In the genomic region with DNA sequence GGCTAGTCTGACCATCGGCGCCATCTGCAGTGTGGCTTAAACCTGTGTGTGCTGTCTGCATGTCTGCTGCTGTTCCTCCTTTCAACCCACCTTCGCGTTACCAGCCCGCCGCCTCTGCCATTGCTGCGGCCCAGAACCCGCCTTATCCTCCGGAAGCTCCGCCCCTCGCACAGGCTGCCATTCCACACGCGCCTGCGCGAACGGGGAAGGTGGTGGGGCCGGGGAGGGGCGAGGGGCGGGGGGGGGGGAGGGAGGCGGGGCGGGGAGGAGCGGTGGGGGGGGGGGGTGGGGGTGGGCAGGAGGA, we compare ENCODE assay signal across 8 mouse cellular contexts. TPM values are rescaled to one million over a fixed set of nuclear protein-coding genes. Genes with fewer than 3 reads are reported as not detected.
DNase-seq lines count a peak whose midpoint lies in the region; ATAC-seq lines count a peak whose summit lies in the region.

Gene Lage3, minus strand, starts transcription at position 152 of the 304 bp plus-strand sequence.

- 9% methylated on average over 6 of the region's 22 CpGs for WGBS in hindbrain, embryonic 11.5 days

- no peaks in the 10 kb centered on the region for H3K36me3 ChIP-seq in hindbrain, embryonic 11.5 days (ENCODE audit: control insufficient read depth, insufficient read depth, low read length)

- DNase-seq in NIH3T3 (ENCODE audit: low read depth) = peak; percentile 90
- DNase-seq in cerebellum, postnatal 10 days = peak; percentile 86 to 92
- peak; percentile 65 to 78 for DNase-seq in frontal cortex, postnatal 10 days (ENCODE audit: low spot score in 2 of 2)
- DNase-seq in hindbrain, embryonic 11.5 days (ENCODE audit: low spot score) = peak; percentile 77
- DNase-seq in layer of hippocampus, postnatal 10 days (ENCODE audit: low spot score in 2 of 2) = peak; percentile 72 to 82
- DNase-seq in lung, postnatal 10 days = peak; percentile 88
- DNase-seq in ovary, postnatal 36 days (ENCODE audit: low spot score) = peak; percentile 80
- peak; percentile 88 for DNase-seq in thymus, postnatal 14 days

- H3K9me3 ChIP-seq in hindbrain, embryonic 11.5 days (ENCODE audit: control insufficient read depth, low read length) = no peaks in the 10 kb centered on the region

- no peaks in the 10 kb centered on the region for H3K27me3 ChIP-seq in hindbrain, embryonic 11.5 days (ENCODE audit: control insufficient read depth, insufficient read depth, low read length)

- peak within 1 kb of the TSS; percentile 45 for H3K4me2 ChIP-seq in hindbrain, embryonic 11.5 days (replicated peaks; ENCODE audit: low read depth, low read length)

- H3K4me1 ChIP-seq in hindbrain, embryonic 11.5 days (replicated peaks; ENCODE audit: control insufficient read depth, insufficient read depth, low read length) = no peaks in the 10 kb centered on the region

- no peak within 1 kb of the TSS for H3K27ac ChIP-seq in hindbrain, embryonic 11.5 days (ENCODE audit: low read depth, low read length)

- H3K4me3 ChIP-seq in hindbrain, embryonic 11.5 days (ENCODE audit: low read depth, low read length) = peak within 1 kb of the TSS; percentile 39

- ATAC-seq in hindbrain, embryonic 11.5 days (ENCODE audit: low FRiP score) = peak; percentile 84

- H3K9ac ChIP-seq in hindbrain, embryonic 11.5 days (ENCODE audit: low read depth, low read length) = peak within 1 kb of the TSS; percentile 48

RNA-seq across cellular contexts. Expression of gene Lage3, which starts in this region (rescaled TPM):
- 103 and 105 TPM in 2 replicates for polyA plus RNA-seq in hindbrain, embryonic 11.5 days (2014; fragmentation: Nextera tagmentation; extraction: Ambion mirVana)
- 10 to 100 TPM; 32.2 to 37.2 TPM for total RNA-seq in layer of hippocampus, postnatal 10 days (2021)
